Mouse (Mus musculus) C2C12 (cell line): ENCODE results near the gene Zfp286.

Experiments used
- CEBPB ChIP-seq: IDR thresholded peaks from one replicate; pipeline ENCODE4 v1.6.1; 2011; ENCODE audit warnings: low read depth, mild to moderate bottlenecking, control low read depth, moderate library complexity
- CTCF ChIP-seq: IDR thresholded peaks from one replicate; pipeline ENCODE4 v1.5.1; 2011; ENCODE audit not compliant: control insufficient read depth, insufficient read depth, insufficient read length

DNA sequence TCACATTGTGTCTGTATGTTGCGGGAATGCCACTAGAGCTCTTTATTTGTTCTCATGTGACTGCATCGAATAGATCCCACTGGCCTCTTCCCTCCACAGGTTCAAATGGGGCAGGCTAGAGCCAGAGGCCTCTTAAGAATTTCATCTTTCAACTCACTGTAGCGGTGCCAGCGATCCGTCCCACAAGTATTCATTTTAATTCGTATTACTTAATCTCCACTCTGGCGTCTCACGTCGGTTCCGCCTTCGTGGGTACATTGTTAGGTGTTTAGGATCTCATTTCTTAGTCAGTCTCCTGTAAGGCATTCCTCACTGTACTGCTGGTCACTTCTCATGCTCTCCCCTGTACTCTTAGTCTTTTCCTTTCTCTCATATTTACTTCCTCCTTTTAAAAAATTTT lies 30.8 kb downstream of the Zfp286 start:
- TF ChIP-seq CTCF (no peak), CEBPB (no peak)
